Mouse (Mus musculus) C2C12 (cell line): ENCODE results near the gene Reck.
A peak's percentile ranks its signal among the peaks of the same experiment; 100 is the strongest.

Experiments used
- CEBPB ChIP-seq: IDR thresholded peaks from one replicate; pipeline ENCODE4 v1.6.1; 2011; ENCODE audit warnings: low read depth, mild to moderate bottlenecking, control low read depth, moderate library complexity
- CTCF ChIP-seq: IDR thresholded peaks from one replicate; pipeline ENCODE4 v1.5.1; 2011; ENCODE audit not compliant: control insufficient read depth, insufficient read depth, insufficient read length
- FOSL1 ChIP-seq: IDR thresholded peaks from one replicate; pipeline ENCODE4 v1.8.0; 2011; ENCODE audit warnings: mild to moderate bottlenecking, low read length; ENCODE audit not compliant: poor library complexity, insufficient read depth, severe bottlenecking
- MAX ChIP-seq: IDR thresholded peaks from one replicate; pipeline ENCODE4 v1.6.1; 2011; ENCODE audit warnings: mild to moderate bottlenecking, control low read depth
- MYOD1 ChIP-seq: IDR thresholded peaks from one replicate; pipeline ENCODE4 v1.6.1; 2011; ENCODE audit warnings: low read depth; ENCODE audit not compliant: control insufficient read depth, insufficient read length
- MYOG ChIP-seq: IDR thresholded peaks from one replicate; pipeline ENCODE4 v1.6.1; 2011; ENCODE audit not compliant: control insufficient read depth, insufficient read length; ENCODE audit errors: extremely low read depth
- USF1 ChIP-seq: IDR thresholded peaks from one replicate; pipeline ENCODE4 v1.6.1; 2011; ENCODE audit warnings: low read depth, mild to moderate bottlenecking, control low read depth, moderate library complexity

DNA sequence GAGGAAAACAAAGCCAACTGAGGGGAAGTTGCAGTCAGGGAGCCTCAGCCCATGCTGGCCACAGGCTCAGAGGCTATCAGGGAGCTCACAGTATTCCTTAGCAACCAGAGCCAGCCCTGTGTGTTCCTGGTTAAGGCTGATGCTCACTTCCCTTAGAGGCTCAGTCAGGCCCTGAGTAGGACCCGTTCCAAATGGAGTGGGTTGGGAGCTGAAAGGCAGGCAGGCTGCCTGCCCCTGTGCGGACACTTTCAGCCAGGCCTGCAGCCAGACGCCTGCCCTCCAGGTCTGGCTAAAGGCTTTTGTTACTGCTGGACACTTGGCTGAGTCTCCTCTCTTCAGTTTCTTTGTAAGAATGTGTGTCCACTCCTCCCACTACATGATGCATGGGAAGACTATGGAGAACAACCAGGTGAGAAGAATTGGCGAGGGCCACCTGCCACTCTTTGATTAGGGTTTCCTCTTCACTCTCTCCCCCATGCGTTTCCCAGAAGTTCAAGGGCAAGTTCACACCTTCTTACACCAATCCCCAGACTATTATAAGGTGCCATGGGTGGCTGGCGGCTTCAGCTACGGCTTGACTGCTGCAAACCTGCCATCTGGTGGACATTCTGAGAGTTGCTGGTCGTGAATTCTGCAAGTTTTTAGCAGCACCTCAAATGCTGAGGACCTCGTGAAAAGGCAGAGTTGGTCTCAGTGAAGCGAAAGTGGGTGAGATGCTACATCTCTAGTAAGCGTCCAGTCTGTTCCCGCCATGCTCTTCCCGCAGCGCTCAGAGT is 14.4 kb upstream of the Reck start:
- TF ChIP-seq CEBPB (no peak), MYOG (no peak), CTCF (peak; percentile 68), MYOD1 (no peak), USF1 (no peak), MAX (no peak), FOSL1 (no peak)
